Mouse (Mus musculus) intestine, embryonic 16.5 days (tissue): ENCODE results near the gene Txnip. TPM values are rescaled to one million over a fixed set of nuclear protein-coding genes. Genes with fewer than 3 reads are reported as not detected.
A peak's percentile ranks its signal among the peaks of the same experiment; 100 is the strongest.

Experiments used
- ATAC-seq: fragments of 200-750 bp; cut with Nextera tagmentation; 2 replicates; pipeline ENCODE4 v1.8.0; 2017; ENCODE audit warnings: moderate TSS enrichment, moderate library complexity
- H3K27ac ChIP-seq: fragments of 300-500 bp; sonication (generic); 2 replicates; pipeline ENCODE4 v1.5.1; 2014; ENCODE audit warnings: mild to moderate bottlenecking, low read length
- H3K27me3 ChIP-seq: fragments of 300-500 bp; sonication (generic); replicated peaks from 2 replicates; pipeline ENCODE4 v1.6.1; 2014; ENCODE audit warnings: low read length, control low read depth, mixed read lengths; ENCODE audit not compliant: control insufficient read depth, insufficient read depth
- H3K36me3 ChIP-seq: fragments of 300-500 bp; sonication (generic); 2 replicates; pipeline ENCODE4 v1.6.1; 2014; ENCODE audit warnings: low read length, control low read depth; ENCODE audit not compliant: control insufficient read depth, insufficient read depth
- H3K4me1 ChIP-seq: fragments of 300-500 bp; sonication (generic); 2 replicates; pipeline ENCODE4 v1.6.1; 2014; ENCODE audit warnings: low read length, control low read depth, mixed read lengths; ENCODE audit not compliant: control insufficient read depth, insufficient read depth
- H3K4me2 ChIP-seq: fragments of 300-500 bp; sonication (generic); 2 replicates; pipeline ENCODE4 v1.6.1; 2014; ENCODE audit warnings: low read depth, low read length, control low read depth
- H3K4me3 ChIP-seq: fragments of 300-500 bp; sonication (generic); 2 replicates; pipeline ENCODE4 v1.5.1; 2014; ENCODE audit warnings: mild to moderate bottlenecking, low read length
- H3K9ac ChIP-seq: fragments of 300-500 bp; sonication (generic); 2 replicates; pipeline ENCODE4 v1.6.1; 2014; ENCODE audit warnings: low read depth, low read length
- H3K9me3 ChIP-seq: fragments of 300-500 bp; sonication (generic); 2 replicates; pipeline ENCODE4 v1.6.1; 2016; ENCODE audit warnings: low read length, control low read depth; ENCODE audit not compliant: control insufficient read depth
- WGBS: fragments of 180-500 bp; shearing (Covaris S2); extraction: QIAGEN DNeasy Blood & Tissue Kit; methylation state at CpG from one replicate; pipeline ENCODE4 v1.1.7; 2014; 5-methylcytosine and 5-hydroxymethylcytosine counted together
- polyA plus RNA-seq: library from polyadenylated mRNA; unstranded; fragments of >200 nt; fragmentation: Nextera tagmentation; extraction: Ambion mirVana; gene quantifications from 2 replicates; pipeline ENCODE4 v1.2.1, GENCODE M21; 2015

Txnip gene
- polyA plus RNA-seq, 1 experiment from 2014 or later, result 152 TPM

DNA sequence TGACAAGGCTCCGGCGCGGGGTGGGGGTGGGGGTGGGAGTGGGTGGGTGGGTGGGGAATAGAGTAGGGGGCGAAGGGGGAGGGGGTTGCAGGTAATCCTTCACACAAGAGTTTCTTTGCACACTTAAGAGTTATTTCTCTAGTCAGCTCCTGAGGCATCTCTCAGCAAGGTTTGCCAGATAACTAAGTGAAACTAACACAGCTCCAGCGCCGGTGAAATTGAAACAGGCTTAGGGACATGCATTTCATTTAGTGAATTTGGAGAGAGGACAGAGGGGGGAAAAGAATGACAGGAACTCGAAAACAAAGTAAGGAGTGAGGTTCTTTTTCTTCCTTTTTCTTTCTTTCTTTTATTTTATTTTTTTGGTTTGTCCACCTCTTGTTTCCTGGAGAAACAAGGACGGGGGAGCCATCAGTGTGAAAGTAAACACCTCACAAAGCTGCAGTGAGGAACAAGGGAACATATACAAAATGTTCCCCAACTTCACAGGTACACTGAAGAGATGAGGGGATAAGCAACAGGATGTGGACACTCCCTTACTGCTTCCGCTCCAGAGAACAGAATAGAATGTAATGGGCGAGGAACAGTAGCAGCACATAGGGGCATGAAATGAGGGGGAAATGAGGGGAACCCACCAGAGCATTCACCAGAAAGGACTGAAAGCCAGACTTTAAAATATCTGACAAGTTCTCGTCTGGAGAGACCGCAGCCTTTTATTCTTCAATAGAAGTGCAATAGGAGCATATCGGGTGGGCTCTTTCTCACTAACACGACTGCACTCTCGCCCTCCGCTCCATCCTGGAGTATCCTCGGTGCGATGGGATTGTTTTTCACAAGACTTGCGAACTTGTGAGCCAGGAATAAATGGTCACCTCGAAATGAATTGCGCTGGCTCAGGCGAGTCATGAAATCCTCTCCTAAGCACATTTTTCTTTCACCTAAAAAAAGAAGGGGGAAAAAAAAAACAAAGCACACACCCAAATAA lies 814 bp upstream of the Txnip start:
- Histone ChIP-seq H3K36me3 (peaks cover 13% of the 10 kb centered on the region), H3K27ac (peak overlapping the region; percentile 96), H3K4me1 (peaks cover 40% of the 10 kb centered on the region), H3K9ac (peak overlapping the region; percentile 76), H3K9me3 (no peaks in the 10 kb centered on the region), H3K4me2 (peak overlapping the region; percentile 86), H3K27me3 (no peaks in the 10 kb centered on the region), H3K4me3 (peak overlapping the region; percentile 89)
- no peak for ATAC-seq
- 3% methylated on average over 22 of the region's 22 CpGs for WGBS

DNA sequence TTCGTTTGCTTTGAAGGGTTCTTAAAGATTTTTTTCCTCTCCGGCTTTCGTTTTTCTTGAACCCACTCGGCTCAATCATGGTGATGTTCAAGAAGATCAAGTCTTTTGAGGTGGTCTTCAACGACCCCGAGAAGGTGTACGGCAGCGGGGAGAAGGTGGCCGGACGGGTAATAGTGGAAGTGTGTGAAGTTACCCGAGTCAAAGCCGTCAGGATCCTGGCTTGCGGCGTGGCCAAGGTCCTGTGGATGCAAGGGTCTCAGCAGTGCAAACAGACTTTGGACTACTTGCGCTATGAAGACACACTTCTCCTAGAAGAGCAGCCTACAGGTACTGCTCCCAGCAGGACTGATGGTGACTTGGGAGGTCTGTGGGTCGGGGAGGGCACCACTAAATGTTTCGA lies 402 bp downstream of the Txnip start:
- Histone ChIP-seq H3K4me1 (peaks cover 41% of the 10 kb centered on the region), H3K4me2 (peak overlapping the region; percentile 80), H3K27me3 (no peaks in the 10 kb centered on the region), H3K36me3 (peaks cover 13% of the 10 kb centered on the region), H3K4me3 (peak overlapping the region; percentile 89), H3K9ac (peak overlapping the region; percentile 94), H3K27ac (peak overlapping the region; percentile 98), H3K9me3 (no peaks in the 10 kb centered on the region)
- under 1% methylated on average over 17 of the region's 17 CpGs for WGBS
- peak; percentile 19 for ATAC-seq

DNA sequence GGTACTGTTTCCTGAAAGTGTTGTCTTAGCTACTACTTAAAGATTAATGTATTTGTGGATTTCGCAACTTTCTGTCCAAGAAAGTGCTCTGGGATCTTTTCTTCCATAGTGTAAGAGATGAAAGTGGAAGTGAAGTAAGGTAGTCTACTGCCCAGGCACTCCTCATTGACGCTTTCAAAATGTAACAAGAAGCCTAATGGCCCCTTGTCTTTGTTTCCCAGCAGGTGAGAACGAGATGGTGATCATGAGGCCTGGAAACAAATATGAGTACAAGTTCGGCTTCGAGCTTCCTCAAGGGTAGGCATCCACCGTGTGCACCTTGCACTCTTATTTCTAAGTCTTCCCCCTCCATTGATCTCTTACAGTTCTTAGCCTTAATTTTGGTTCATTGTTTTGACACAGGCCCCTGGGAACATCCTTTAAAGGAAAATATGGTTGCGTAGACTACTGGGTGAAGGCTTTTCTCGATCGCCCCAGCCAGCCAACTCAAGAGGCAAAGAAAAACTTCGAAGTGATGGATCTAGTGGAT lies 975 bp downstream of the Txnip start:
- Histone ChIP-seq H3K9ac (peak overlapping the region; percentile 94), H3K4me3 (peak overlapping the region; percentile 89), H3K27me3 (no peaks in the 10 kb centered on the region), H3K4me1 (peaks cover 44% of the 10 kb centered on the region), H3K27ac (peak overlapping the region; percentile 98), H3K9me3 (no peaks in the 10 kb centered on the region), H3K4me2 (peak overlapping the region; percentile 80), H3K36me3 (peaks cover 13% of the 10 kb centered on the region)
- 13% methylated on average over 10 of the region's 10 CpGs for WGBS
- ATAC-seq, result no peak

DNA sequence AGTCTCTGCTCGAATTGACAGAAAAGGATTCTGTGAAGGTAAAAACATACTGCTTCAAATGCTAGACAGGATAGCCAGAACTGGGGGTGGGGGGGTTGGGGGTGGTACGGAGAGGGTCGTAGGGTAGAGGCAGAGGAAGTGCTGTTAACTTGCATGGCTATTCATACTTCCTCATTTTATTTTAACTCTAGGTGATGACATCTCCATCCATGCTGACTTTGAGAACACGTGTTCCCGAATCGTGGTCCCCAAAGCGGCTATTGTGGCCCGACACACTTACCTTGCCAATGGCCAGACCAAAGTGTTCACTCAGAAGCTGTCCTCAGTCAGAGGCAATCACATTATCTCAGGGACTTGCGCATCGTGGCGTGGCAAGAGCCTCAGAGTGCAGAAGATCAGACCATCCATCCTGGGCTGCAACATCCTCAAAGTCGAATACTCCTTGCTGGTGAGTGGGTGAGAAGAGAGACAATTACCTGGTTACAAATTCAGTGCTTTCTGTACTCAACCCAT lies 1.7 kb downstream of the Txnip start:
- no peaks in the 10 kb centered on the region for H3K27me3 ChIP-seq
- H3K36me3 ChIP-seq, result peaks cover 13% of the 10 kb centered on the region
- no peak for ATAC-seq
- WGBS, result 47% methylated on average over 12 of the region's 12 CpGs
- peaks cover 51% of the 10 kb centered on the region for H3K4me1 ChIP-seq
- peak overlapping the region; percentile 89 for H3K4me3 ChIP-seq
- H3K4me2 ChIP-seq, result peak overlapping the region; percentile 80
- no peaks in the 10 kb centered on the region for H3K9me3 ChIP-seq
- H3K9ac ChIP-seq, result peak overlapping the region; percentile 94
- peak overlapping the region; percentile 98 for H3K27ac ChIP-seq

DNA sequence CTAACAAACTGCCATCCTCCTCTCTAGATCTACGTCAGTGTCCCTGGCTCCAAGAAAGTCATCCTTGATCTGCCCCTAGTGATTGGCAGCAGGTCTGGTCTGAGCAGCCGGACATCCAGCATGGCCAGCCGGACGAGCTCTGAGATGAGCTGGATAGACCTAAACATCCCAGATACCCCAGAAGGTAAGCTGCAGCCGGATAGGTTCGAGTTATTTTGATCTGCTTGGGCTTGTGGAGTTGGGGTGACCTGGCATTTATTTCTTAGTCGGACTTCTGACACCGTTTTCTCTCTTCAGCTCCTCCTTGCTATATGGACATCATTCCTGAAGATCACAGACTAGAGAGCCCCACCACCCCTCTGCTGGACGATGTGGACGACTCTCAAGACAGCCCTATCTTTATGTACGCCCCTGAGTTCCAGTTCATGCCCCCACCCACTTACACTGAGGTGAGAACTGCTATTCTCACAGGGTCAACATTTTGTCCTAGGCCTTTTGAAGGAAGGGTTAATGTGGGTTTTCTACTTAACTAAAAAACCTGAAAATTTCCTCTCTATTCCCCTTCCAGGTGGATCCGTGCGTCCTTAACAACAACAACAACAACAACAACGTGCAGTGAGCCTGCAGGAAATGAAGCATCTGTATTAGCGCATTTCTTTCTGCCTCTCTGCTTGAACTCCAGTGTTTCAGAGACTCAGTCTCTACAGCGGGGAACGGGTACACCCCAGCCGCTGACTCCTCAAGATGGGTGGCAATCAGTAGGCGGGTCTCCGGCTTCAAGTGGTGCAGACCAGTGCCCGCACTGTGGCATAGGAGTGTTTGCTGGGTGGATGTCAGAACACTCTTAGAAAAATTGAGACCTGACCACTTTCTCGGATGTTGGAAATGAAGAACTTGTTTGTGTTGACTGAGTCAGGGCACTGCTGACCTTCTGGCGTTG lies 2.4 kb downstream of the Txnip start:
- Histone ChIP-seq H3K4me1 (peaks cover 52% of the 10 kb centered on the region), H3K4me3 (peak overlapping the region; percentile 89), H3K27me3 (no peaks in the 10 kb centered on the region), H3K36me3 (peaks cover 13% of the 10 kb centered on the region), H3K9me3 (no peaks in the 10 kb centered on the region), H3K9ac (peak overlapping the region; percentile 94), H3K4me2 (peak overlapping the region; percentile 80), H3K27ac (peak overlapping the region; percentile 98)
- WGBS, result 59% methylated on average over 23 of the region's 23 CpGs
- ATAC-seq, result no peak

DNA sequence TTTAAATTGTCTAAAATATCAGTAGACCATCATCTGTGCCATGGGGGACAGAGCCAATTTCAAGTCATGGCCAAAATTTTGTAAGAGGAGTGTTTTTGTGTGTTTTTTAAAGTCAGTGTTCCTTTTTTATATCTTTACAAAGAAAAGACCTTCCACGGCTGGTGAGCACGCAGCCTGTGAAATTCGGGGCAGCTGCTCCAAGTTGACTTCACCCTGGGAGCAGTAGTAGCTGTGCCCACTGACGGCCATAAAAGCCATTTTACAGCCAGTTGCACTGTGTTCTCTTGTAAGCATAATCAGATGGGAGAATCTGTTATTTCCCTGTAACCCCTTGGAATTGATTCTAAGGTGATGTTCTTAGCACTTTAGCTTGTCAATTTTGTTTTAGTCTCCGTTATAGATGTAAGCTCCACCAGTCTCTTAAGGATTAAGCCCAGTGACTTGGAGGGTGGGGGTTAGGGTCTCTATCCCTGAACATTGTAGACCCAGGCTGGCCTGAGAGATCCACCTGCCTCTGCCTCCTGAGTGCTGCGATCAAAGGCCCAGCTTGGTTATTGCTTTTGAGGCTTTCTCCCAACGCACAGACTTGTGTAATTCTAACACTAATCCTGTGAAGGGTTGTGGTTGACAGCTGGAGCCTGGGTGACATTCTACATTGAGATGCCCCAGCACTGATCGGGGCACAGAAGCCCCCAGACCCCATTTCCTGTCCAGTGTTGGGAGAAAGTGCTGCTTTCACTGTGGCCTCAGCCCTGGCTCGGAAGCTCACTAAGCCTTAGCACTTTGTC lies 3.3 kb downstream of the Txnip start:
- Histone ChIP-seq H3K4me2 (peak overlapping the region; percentile 80), H3K4me3 (peak overlapping the region; percentile 89), H3K4me1 (peaks cover 45% of the 10 kb centered on the region), H3K9ac (peak overlapping the region; percentile 94), H3K36me3 (peaks cover 13% of the 10 kb centered on the region), H3K27ac (peak overlapping the region; percentile 98), H3K27me3 (no peaks in the 10 kb centered on the region), H3K9me3 (no peaks in the 10 kb centered on the region)
- whole genome bisulfite sequencing, result 69% methylated on average over 9 of the region's 9 CpGs
- no peak for ATAC-seq

DNA sequence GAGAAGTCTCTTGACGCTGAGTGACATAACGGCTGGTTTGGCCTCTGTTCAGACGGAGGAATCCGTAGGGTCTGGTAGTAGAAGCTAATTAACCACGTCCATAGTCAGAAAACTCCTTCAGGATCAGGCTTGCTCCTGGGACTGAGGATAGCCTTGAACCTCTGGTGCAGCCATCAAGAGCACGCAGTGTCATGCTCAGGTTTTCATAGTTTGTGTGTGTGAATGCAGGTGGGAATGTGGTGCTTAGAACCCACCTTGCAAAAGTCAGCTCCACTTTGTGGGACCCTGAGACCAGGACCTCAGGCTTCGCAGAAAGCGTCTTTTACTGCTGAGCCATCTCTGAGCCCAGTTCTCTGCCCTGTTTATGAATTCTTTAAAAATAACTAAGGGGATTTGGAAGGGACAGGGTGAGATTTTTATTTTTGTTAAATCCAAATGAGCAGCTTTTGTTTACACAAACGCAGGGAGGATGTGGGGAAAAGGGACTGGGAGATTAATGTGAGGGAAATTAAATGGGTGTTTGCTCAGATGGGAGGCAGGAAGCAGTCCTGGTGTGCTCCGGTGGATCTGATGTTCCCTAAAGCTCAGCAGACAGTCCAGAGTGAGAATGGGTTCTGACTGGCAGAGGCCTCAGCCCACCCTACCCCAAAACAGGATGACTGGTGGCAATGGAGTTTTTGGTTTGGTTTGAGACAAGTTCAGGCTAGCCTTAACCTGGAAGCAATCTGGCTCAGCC lies 4.4 kb downstream of the Txnip start:
- no peak for ATAC-seq
- peak overlapping the region; percentile 5; the same call in 1 of the 2 replicates for H3K4me3 ChIP-seq
- peak overlapping the region; percentile 39; the same call in 1 of the 2 replicates for H3K9ac ChIP-seq
- no peaks in the 10 kb centered on the region for H3K27me3 ChIP-seq
- peaks cover 13% of the 10 kb centered on the region for H3K36me3 ChIP-seq
- peak overlapping the region; percentile 80 for H3K4me2 ChIP-seq
- WGBS, result 37% methylated on average over 10 of the region's 10 CpGs
- H3K9me3 ChIP-seq, result no peaks in the 10 kb centered on the region
- peak overlapping the region; percentile 98 for H3K27ac ChIP-seq
- peaks cover 49% of the 10 kb centered on the region for H3K4me1 ChIP-seq

DNA sequence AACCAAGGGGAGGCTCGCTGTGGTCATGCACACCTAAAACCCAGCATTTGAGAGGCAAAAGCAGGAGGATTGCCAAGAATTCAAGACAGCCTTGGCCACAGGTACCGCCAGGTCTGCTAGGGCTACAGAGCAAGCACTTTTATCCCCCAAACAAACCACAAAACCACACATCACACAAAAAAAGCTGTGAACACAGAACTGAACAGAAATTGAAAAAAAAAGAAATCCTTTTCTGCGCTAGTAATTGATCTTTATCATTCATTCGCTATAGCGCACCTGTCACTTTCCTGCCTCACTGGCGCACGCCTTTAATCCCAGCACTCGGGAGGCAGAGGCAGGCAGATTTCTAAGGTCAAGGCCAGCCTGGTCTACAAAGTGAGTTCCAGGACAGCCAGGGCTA lies 5.5 kb downstream of the Txnip start:
- Histone ChIP-seq H3K36me3 (peaks cover 13% of the 10 kb centered on the region), H3K9me3 (no peaks in the 10 kb centered on the region), H3K4me3 (no peak overlapping the region), H3K4me1 (peaks cover 51% of the 10 kb centered on the region), H3K4me2 (no peak overlapping the region), H3K27ac (peak overlapping the region; percentile 94; the same call in 1 of the 2 replicates), H3K27me3 (no peaks in the 10 kb centered on the region), H3K9ac (no peak overlapping the region)
- WGBS, result 91% methylated on average over 8 of the region's 8 CpGs
- no peak for ATAC-seq
